Mouse (Mus musculus) kidney, adult 2 months (tissue): ENCODE measurements around the gene Tex12.

Experiments used
- CTCF ChIP-seq: fragments of 200-500 bp; conservative IDR thresholded peaks from 2 replicates; pipeline ENCODE4 v1.5.1; 2011; ENCODE audit warnings: low read depth, mild to moderate bottlenecking, control low read depth, low read length, moderate library complexity, mixed read lengths; ENCODE audit not compliant: insufficient read depth, insufficient read length
- POLR2A ChIP-seq: fragments of 200-500 bp; IDR thresholded peaks from one replicate; pipeline ENCODE4 v1.6.1; 2011; ENCODE audit warnings: low read depth, low read length, control low read depth

GRCm38 (mm10) chr9:50586955-50587354, 25.8 kb upstream of the Tex12 start:
- TF ChIP-seq CTCF (no peak), POLR2A (no peak)
